Mouse (Mus musculus) limb, embryonic 11.5 days (tissue): ENCODE data around the gene Pum2. TPM values are rescaled to one million over a fixed set of nuclear protein-coding genes. Genes with fewer than 3 reads are reported as not detected.
"Not testable (repeated sequence)": the region's sequence is repeated elsewhere in the genome, so short reads cannot be mapped to it uniquely, and the experiment has no call there.

Experiments
- ATAC-seq: fragments of 200-750 bp; cut with Nextera tagmentation; 2 replicates; pipeline ENCODE4 v1.8.0; 2017; ENCODE audit warnings: low read depth; ENCODE audit not compliant: insufficient number of reproducible peaks, low FRiP score, low TSS enrichment
- DNase-seq: peaks from one replicate; pipeline ENCODE4 v3.0.0-alpha.2; 2015; ENCODE audit warnings: low spot score
- H3K27ac ChIP-seq: fragments of 300-500 bp; sonication (generic); replicated peaks from 2 replicates; pipeline ENCODE4 v1.5.1; 2014; ENCODE audit warnings: low read depth, mild to moderate bottlenecking, low read length
- H3K27me3 ChIP-seq: fragments of 300-500 bp; sonication (generic); 2 replicates; pipeline ENCODE4 v1.6.1; 2014; ENCODE audit warnings: mild to moderate bottlenecking, low read length, mixed read lengths; ENCODE audit not compliant: control insufficient read depth, insufficient read depth
- H3K36me3 ChIP-seq: fragments of 300-500 bp; sonication (generic); 2 replicates; pipeline ENCODE4 v1.6.1; 2014; ENCODE audit warnings: mild to moderate bottlenecking, low read length, moderate library complexity, mixed read lengths; ENCODE audit not compliant: control insufficient read depth, insufficient read depth
- H3K4me1 ChIP-seq: fragments of 300-500 bp; sonication (generic); 2 replicates; pipeline ENCODE4 v1.6.1; 2014; ENCODE audit warnings: low read length, mixed read lengths; ENCODE audit not compliant: control insufficient read depth, insufficient read depth
- H3K4me2 ChIP-seq: fragments of 300-500 bp; sonication (generic); 2 replicates; pipeline ENCODE4 v1.6.1; 2014; ENCODE audit warnings: low read depth, mild to moderate bottlenecking, moderate library complexity; ENCODE audit not compliant: severe bottlenecking
- H3K4me3 ChIP-seq: fragments of 300-500 bp; sonication (generic); 2 replicates; pipeline ENCODE4 v1.5.1; 2014; ENCODE audit warnings: low read depth, low read length
- H3K9ac ChIP-seq: fragments of 300-500 bp; sonication (generic); 2 replicates; pipeline ENCODE4 v1.6.1; 2014; ENCODE audit warnings: mild to moderate bottlenecking, low read length
- H3K9me3 ChIP-seq: fragments of 300-500 bp; sonication (generic); 2 replicates; pipeline ENCODE4 v1.6.1; 2016; ENCODE audit warnings: low read length; ENCODE audit not compliant: control insufficient read depth
- WGBS: fragments of 180-500 bp; shearing (Covaris S2); extraction: QIAGEN DNeasy Blood & Tissue Kit; methylation state at CpG from one replicate; pipeline ENCODE4 v1.1.7; 2014; 5-methylcytosine and 5-hydroxymethylcytosine counted together
- polyA plus RNA-seq: library from polyadenylated mRNA; unstranded; fragments of >200 nt; fragmentation: Nextera tagmentation; extraction: Ambion mirVana; gene quantifications from 2 replicates; pipeline ENCODE4 v1.2.1, GENCODE M21; 2014

Gene Pum2
- polyA plus RNA-seq, result 73.6 and 73.7 TPM in 2 replicates

GRCm38 (mm10) chr12:8673974-8674306, at the start of gene Pum2:
TSS of gene Pum2 (plus strand) at chr12:8674134.
- DNase-seq, result peak; percentile 96
- peak; percentile 95 for ATAC-seq
- Histone ChIP-seq H3K27ac (peak within 1 kb of the TSS; percentile 97), H3K4me1 (peaks cover 7% of the 10 kb centered on the region), H3K27me3 (no peaks in the 10 kb centered on the region), H3K9ac (peak within 1 kb of the TSS; percentile 100), H3K4me3 (peak within 1 kb of the TSS; percentile 91), H3K9me3 (no peaks in the 10 kb centered on the region), H3K4me2 (peak within 1 kb of the TSS; percentile 66), H3K36me3 (no peaks in the 10 kb centered on the region)
- WGBS, result under 1% methylated on average over 29 of the region's 41 CpGs

- ATAC-seq (no peak), DNase-seq (no peak)
- H3K4me2 ChIP-seq, result no peak overlapping the region
- H3K4me1 ChIP-seq, result no peaks in the 10 kb centered on the region
- H3K9me3 ChIP-seq, result no peaks in the 10 kb centered on the region
- H3K27ac ChIP-seq, result no peak overlapping the region
- 97% methylated on average over 6 of the region's 6 CpGs for whole genome bisulfite sequencing
- no peaks in the 10 kb centered on the region for H3K27me3 ChIP-seq
- H3K36me3 ChIP-seq, result no peaks in the 10 kb centered on the region
- no peak overlapping the region for H3K4me3 ChIP-seq
- H3K9ac ChIP-seq, result no peak overlapping the region
These were observed 44.4 kb upstream of the Pum2 start for GRCm38 (mm10) chr12:8629537-8629936.

GRCm38 (mm10) chr12:8631691-8632090, 42.2 kb upstream of the Pum2 start:
- Histone ChIP-seq H3K27ac (no peak overlapping the region), H3K27me3 (no peaks in the 10 kb centered on the region), H3K4me2 (no peak overlapping the region), H3K9me3 (no peaks in the 10 kb centered on the region), H3K4me1 (no peaks in the 10 kb centered on the region), H3K36me3 (no peaks in the 10 kb centered on the region), H3K4me3 (no peak overlapping the region), H3K9ac (no peak overlapping the region)
- WGBS, result 98% methylated on average over 1 of the region's 1 CpGs
- ATAC-seq, result no peak
- DNase-seq, result no peak

DNA sequence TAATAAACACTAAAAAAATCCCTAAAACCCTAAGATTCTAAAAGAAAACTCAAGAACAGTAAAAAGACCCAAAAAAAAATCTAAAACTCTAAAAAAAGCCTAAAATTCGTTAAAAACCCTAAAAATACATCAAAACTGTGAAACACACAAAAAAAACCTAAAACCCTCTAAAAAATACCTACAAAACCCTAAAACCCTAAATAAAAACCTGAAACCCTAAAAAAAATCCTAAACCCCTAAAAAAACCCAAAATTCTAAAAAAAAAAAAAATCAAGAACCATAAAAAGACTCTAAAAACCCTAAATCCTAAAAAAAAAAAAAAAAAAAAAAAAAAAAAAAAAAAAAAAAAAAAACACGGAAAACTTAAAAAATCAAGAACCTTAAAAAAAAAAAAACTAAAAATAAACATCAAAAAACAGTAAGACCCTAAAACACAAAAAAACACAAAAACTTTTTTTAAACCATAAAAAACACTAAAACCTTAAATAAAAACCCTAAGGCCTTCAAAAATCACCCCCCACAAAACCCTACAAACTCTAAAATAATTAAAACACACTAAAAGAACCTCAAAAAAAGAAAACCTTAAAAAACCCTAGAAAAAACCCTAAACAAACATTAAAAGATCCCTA, 41.1 kb upstream of the Pum2 start:
- no peak overlapping the region for H3K4me3 ChIP-seq
- H3K27ac ChIP-seq, result no peak overlapping the region
- H3K4me2 ChIP-seq, result no peak overlapping the region
- no peaks in the 10 kb centered on the region for H3K9me3 ChIP-seq
- H3K9ac ChIP-seq, result no peak overlapping the region
- H3K27me3 ChIP-seq, result no peaks in the 10 kb centered on the region
- ATAC-seq (no peak), DNase-seq (no peak)
- no peaks in the 10 kb centered on the region; the same call in 1 of the 2 replicates for H3K36me3 ChIP-seq
- H3K4me1 ChIP-seq, result no peaks in the 10 kb centered on the region
- 83% methylated on average over 2 of the region's 2 CpGs for WGBS

DNA sequence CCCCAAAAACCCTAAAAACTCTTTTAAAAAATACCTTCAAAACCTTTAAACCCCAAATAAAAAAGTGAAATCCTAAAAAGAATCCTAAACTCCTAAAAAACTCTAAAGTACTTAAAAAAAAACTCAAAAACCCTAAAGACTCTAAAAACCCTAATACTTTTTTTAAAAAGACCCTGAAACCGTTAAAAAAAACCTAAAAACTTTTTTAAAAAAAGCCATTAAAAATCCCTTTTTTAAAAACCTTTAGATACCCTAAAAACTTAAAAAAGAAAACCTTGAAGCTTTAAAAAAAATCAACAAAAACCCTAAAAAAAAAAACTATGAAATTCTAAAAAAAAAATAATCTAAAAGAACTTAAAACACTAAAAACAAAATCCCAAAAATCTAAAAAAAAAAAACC, 39.6 kb upstream of the Pum2 start:
- H3K9ac ChIP-seq, result no peak overlapping the region
- no peak for ATAC-seq
- WGBS, result 86% methylated on average over 1 of the region's 1 CpGs
- H3K27ac ChIP-seq, result no peak overlapping the region
- H3K27me3 ChIP-seq, result no peaks in the 10 kb centered on the region
- H3K4me2 ChIP-seq, result no peak overlapping the region
- no peaks in the 10 kb centered on the region for H3K9me3 ChIP-seq
- H3K36me3 ChIP-seq, result no peaks in the 10 kb centered on the region; the same call in 1 of the 2 replicates
- no peaks in the 10 kb centered on the region for H3K4me1 ChIP-seq
- no peak for DNase-seq
- no peak overlapping the region for H3K4me3 ChIP-seq

GRCm38 (mm10) chr12:8635546-8635945, 38.4 kb upstream of the Pum2 start:
- 99% methylated on average over 4 of the region's 4 CpGs for WGBS
- no peaks in the 10 kb centered on the region for H3K27me3 ChIP-seq

GRCm38 (mm10) chr12:8636945-8637344, 37.0 kb upstream of the Pum2 start:
- ATAC-seq (no peak), DNase-seq (peak; percentile 28)
- Histone ChIP-seq H3K4me1 (no peaks in the 10 kb centered on the region), H3K9ac (no peak overlapping the region), H3K9me3 (no peaks in the 10 kb centered on the region), H3K27ac (no peak overlapping the region), H3K36me3 (no peaks in the 10 kb centered on the region; the same call in 1 of the 2 replicates), H3K27me3 (no peaks in the 10 kb centered on the region), H3K4me2 (no peak overlapping the region), H3K4me3 (no peak overlapping the region)
- WGBS, result 93% methylated on average over 14 of the region's 14 CpGs

More at GRCm38 (mm10) chr12:8635546-8635945, 38.4 kb upstream of the Pum2 start:
- no peak overlapping the region for H3K27ac ChIP-seq
- H3K4me3 ChIP-seq, result no peak overlapping the region
- no peaks in the 10 kb centered on the region for H3K9me3 ChIP-seq
- ATAC-seq (no peak), DNase-seq (no peak)
- no peaks in the 10 kb centered on the region; the same call in 1 of the 2 replicates for H3K36me3 ChIP-seq
- no peak overlapping the region for H3K9ac ChIP-seq
- H3K4me2 ChIP-seq, result no peak overlapping the region
- no peaks in the 10 kb centered on the region for H3K4me1 ChIP-seq

DNA sequence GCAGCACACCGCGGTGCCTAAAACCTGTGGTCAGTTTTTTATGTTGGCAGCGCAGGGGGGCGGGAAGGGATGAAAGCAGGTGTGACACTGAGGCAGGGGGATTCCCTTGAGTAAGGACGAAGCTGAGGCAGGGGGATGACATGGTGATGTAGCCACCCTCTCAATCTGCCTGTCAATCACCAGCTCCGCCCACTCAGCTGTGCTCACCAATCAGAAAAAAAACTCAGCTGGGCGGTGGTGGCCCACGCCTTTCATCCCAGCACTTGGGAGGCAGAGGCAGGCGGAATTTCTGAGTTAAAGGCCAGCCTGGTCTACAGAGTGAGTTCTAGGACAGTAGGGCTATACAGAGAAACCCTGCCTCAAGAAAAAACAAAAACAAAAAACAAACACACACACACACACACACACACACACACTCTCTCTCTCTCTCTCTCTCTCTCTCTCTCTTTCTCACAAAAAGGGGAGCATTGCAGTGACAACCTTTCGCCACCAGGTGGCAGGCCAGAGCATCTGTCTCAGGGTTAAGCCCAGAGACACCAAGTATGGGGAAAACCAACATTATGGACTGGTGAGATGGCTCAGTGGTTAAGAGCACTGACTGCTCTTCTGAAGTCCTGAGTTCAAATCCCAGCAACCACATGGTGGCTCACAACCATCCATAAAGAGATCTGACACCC, 35.4 kb upstream of the Pum2 start:
- 75% methylated on average over 10 of the region's 10 CpGs for WGBS

More for the DNA sequence above, 35.4 kb upstream of the Pum2 start:
- peak; percentile 84 for DNase-seq
- H3K27me3 ChIP-seq, H3K9ac ChIP-seq, H3K4me2 ChIP-seq, H3K9me3 ChIP-seq, H3K27ac ChIP-seq, H3K4me1 ChIP-seq, ATAC-seq, H3K36me3 ChIP-seq, H3K4me3 ChIP-seq: not testable (repeated sequence)
